Mouse (Mus musculus): ENCODE measurements around the gene Rara.

GRCm38 (mm10) chr11:98978526-98979148 lies 51.0 kb downstream of the Rara start:
- TF ChIP-seq POLR2A (IDR thresholded peaks at IDR 0.05; ENCODE audit: low read depth, low read length), result no peak
- TF ChIP-seq CTCF (IDR thresholded peaks at IDR 0.05; ENCODE audit: extremely low read depth, insufficient read depth, insufficient read length, insufficient replicate concordance), result no peak

Measured in spleen, adult 2 months (tissue).